Mouse (Mus musculus): ENCODE data around the gene Dram1.

The Dram1 gene

GRCm38 (mm10) chr10:88379013-88379885, at the start of gene Dram1, which contains the start of gene Gnptab:
Gene Dram1, minus strand, starts transcription at chr10:88379080.
Gene Gnptab, plus strand, starts transcription at chr10:88379132.
- peak; percentile 89 for DNase-seq

GRCm38 (mm10) chr10:88427998-88428397, 49.1 kb upstream of the Dram1 start:
- DNase-seq = no peak

GRCm38 (mm10) chr10:88426896-88427295, 48.0 kb upstream of the Dram1 start:
- DNase-seq = no peak

DNA sequence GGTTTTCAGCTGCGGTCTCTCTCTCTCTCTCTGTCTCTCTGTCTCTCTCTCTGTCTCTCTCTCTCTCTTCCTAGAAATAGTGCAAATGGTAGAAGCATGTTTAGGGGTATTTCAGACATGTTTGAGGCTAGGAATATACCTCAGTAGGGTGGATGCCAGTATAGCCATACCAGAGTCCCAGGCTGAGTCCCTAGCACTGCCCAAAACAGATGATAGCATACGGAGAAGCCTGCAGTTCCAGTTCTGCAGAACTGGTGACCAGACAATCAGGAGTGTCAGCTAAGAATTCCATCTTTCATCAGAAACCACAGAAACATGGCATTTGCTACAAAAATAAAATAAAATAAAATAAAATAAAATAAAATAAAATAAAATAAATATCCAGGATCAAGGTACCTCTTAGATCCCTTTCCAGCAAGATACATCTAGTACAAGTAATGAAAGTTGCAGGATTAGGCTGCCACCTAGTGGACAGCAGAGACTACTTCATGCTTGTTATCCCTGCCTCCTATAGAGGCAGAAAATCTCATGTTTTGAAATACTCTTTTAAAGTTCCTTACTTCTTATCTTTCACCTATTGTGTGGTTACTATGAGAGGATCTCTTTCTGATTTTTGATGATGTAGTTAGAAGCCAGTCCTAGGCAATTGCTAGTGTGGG, 47.4 kb upstream of the Dram1 start:
- DNase-seq = peak; percentile 73

GRCm38 (mm10) chr10:88420655-88421435, 42.0 kb upstream of the Dram1 start:
- no peak for DNase-seq

- no peak for DNase-seq
Observed at GRCm38 (mm10) chr10:88420141-88420541, 41.3 kb upstream of the Dram1 start.

- no peak for DNase-seq
Observed at GRCm38 (mm10) chr10:88417686-88418085, 38.8 kb upstream of the Dram1 start.

GRCm38 (mm10) chr10:88412290-88412995, 33.6 kb upstream of the Dram1 start:
- DNase-seq = no peak

DNA sequence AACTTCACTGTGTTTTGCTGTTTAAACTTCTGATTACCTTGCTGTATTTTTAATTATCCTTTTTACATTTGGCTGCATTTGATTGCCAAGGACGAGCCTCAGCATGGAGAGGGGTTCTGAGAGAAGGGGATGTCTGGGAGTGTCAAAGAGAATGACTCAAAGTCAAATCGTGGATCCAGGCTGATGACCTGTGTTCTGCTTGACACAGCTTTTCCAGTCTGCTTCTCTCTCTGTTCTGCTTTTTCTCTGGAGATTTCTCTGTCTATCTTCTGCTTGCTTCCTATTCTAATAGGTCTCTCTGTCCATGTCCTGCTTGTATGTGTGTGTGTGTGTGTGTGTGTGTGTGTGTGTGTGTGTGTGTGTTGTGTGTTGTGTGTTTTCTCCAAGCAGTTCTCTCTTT, 30.9 kb upstream of the Dram1 start:
- no peak for DNase-seq

DNA sequence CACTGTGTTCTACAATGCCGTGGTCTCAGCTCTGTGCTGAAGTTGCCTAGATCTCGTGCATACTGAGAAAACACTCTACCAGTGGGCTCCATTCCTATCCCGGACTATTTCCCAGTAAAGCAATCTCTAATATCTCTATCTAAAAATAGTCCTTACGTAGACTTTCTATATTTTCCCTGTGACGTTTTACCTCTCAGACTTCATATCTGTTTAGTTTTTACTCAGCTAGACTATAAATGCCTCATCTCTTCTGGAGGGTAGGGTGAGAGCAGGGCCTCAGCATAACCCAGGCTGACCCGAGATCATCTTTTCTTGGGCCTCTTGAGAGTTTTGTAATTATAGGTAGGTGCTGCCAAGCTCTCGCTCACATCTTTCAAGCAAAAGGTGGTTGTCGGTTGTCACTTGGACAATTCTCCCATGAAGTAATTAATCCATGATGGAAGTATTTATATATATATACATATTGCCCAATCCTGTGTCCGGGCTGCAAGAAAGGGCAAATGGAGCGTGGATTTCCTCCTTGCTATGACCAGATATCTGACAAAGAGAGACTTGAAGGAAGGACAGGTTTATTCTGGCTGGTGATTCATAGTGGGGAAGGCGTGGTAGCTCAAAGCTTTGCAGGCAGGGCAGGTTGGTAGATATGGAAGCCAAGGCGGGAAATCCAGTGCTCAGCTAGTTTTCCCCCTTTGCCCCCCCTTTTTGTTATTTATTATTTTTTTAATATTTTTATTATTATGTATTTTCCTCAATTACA, 29.2 kb upstream of the Dram1 start:
- no peak for DNase-seq

DNA sequence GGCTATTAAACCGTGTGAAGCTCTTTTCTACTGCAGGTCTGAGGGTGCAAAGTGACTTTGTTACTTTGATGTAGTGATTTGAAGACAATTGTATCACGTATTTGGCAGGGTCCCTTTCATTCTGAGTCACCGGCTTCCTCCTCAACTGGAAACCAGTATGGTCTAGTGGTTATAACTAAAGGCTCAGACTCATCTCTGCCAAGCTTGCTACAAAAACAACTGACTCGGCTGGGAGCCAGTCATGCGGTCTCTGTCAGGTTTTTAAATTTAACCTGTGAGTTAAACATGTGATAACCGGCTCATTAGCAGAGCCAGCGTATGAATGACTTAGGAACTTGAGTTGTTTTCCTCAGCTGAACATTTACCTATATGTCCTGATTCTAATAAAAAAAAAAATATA, 26.9 kb upstream of the Dram1 start:
- peak; percentile 41 for DNase-seq

DNA sequence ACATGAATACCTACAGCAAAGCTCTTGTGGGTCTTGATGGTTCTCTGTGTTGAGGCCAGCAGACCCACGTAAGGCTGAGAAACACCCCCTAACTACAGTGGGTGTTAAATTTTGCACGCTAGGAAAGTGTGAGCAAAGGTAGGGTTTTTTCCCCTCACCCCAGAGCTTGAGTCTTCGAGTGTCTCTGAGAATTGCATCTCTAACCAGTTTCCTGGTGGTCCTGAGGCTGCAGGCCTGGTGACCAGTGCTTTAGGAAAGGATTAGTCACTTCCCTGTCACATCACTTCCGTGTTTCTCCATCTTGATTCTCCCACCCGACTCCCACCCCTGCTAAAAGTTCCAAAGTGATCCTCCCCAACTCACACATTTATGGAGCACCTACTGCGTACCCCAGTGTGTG, 25.3 kb upstream of the Dram1 start:
- DNase-seq = no peak

- no peak for DNase-seq
Observed at GRCm38 (mm10) chr10:88403021-88403420, 24.1 kb upstream of the Dram1 start.

GRCm38 (mm10) chr10:88399271-88399670, 20.4 kb upstream of the Dram1 start:
- no peak for DNase-seq

DNA sequence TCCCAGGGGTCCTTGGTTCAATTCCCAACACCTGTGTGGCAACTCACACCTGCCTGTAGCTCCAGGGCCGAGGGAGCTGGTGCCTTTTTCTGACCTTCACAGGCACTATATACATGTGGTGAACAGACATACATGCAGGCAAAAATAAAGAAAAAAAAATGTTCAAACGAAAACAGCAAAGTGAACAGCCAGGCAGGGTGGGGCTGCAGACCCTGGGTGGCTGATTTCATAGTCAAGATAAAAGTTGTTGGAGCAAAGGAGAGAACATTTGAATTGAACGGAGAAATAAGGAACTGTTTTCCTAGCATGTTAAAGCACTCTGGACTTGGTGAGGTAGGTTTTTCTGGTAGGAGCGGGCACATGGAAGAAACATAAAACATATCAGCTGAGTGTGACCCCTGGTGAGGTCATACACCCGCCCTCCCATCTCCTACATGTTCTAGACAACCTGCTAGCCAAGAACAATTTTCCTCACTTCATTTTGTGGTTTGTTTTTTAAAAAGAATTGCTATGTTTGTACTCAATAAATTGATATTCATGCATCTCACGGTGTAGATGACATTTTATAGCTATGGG, 19.9 kb upstream of the Dram1 start:
- DNase-seq = no peak

GRCm38 (mm10) chr10:88392181-88392847, 13.4 kb upstream of the Dram1 start:
- DNase-seq = no peak

DNA sequence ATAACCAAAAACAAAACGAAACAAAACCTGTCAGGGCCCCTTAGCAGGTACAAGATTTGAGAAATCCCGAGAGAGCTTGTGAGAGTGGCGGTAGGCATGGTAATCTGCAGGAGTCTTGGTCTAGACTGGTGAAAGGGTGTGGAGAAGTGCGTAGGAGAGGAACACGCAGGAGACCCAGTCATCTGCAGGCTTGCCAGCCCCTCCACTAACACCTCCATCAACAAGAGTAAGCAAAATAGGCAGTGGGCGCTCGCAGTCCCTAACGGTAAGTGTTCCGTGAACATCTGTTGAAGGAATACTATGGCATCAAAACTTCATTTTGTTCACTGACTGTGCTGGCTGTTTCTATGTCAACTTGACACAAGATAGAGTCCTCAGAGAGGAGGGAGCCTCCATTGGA, 12.6 kb upstream of the Dram1 start:
- DNase-seq = no peak

- no peak for DNase-seq
Observed at GRCm38 (mm10) chr10:88390096-88390790, 11.4 kb upstream of the Dram1 start.

GRCm38 (mm10) chr10:88389576-88389975, 10.7 kb upstream of the Dram1 start:
- no peak for DNase-seq

DNA sequence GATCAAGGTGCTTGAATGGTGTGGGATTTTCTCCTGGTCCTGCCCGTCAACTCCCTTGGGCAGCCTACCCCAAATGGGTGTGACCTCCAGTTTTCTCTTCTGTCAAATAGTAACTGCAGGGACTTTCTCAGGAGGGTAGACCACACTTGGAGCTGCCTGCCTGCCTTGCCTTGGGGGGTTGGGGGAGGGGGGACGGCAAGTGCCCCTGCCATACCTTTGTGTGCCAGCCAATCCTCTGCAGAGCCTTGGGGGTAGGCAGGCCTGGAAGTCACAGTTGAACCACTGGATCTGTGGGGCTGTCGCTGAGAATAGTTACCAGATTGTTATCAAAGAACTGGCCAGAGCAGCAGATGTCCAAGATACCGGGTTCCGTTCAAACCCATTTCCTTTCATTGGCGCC, 7.4 kb upstream of the Dram1 start:
- no peak for DNase-seq
